Mouse (Mus musculus) forebrain, postnatal 0 days (tissue): ENCODE data around the gene Tsc22d1. TPM values are rescaled to one million over a fixed set of nuclear protein-coding genes. Genes with fewer than 3 reads are reported as not detected.

Experiments
- ATAC-seq: fragments of 200-750 bp; cut with Nextera tagmentation; 2 replicates; pipeline ENCODE4 v1.8.0; 2017; ENCODE audit warnings: mild to moderate bottlenecking, moderate library complexity
- DNase-seq: peaks from one replicate; pipeline ENCODE4 v3.0.0-alpha.2; 2015
- H3K27ac ChIP-seq: fragments of 300-500 bp; sonication (generic); 2 replicates; pipeline ENCODE4 v1.5.1; 2014; ENCODE audit warnings: low read depth, mild to moderate bottlenecking, antibody characterized with exemption, low read length, moderate library complexity, mixed read lengths
- H3K27me3 ChIP-seq: fragments of 300-500 bp; sonication (generic); 2 replicates; pipeline ENCODE4 v1.6.1; 2014; ENCODE audit warnings: mild to moderate bottlenecking, low read length, mixed read lengths; ENCODE audit not compliant: insufficient read depth
- H3K36me3 ChIP-seq: fragments of 300-500 bp; sonication (generic); 2 replicates; pipeline ENCODE4 v1.6.1; 2014; ENCODE audit warnings: mild to moderate bottlenecking, moderate library complexity; ENCODE audit not compliant: insufficient read depth
- H3K4me1 ChIP-seq: fragments of 300-500 bp; sonication (generic); 2 replicates; pipeline ENCODE4 v1.6.1; 2014; ENCODE audit warnings: antibody characterized with exemption; ENCODE audit not compliant: insufficient read depth
- H3K4me2 ChIP-seq: fragments of 300-500 bp; sonication (generic); 2 replicates; pipeline ENCODE4 v1.6.1; 2014; ENCODE audit warnings: low read depth, mild to moderate bottlenecking, moderate library complexity
- H3K4me3 ChIP-seq: fragments of 300-500 bp; sonication (generic); 2 replicates; pipeline ENCODE4 v1.5.1; 2014; ENCODE audit warnings: low read depth, low read length, mixed read lengths
- H3K9ac ChIP-seq: fragments of 300-500 bp; sonication (generic); 2 replicates; pipeline ENCODE4 v1.6.1; 2014; ENCODE audit warnings: mild to moderate bottlenecking
- H3K9me3 ChIP-seq: fragments of 300-500 bp; sonication (generic); 2 replicates; pipeline ENCODE4 v1.6.1; 2016; ENCODE audit warnings: low read length
- CTCF ChIP-seq: sonication (generic); IDR thresholded peaks from 2 replicates; pipeline ENCODE4 v1.5.1; 2016; ENCODE audit warnings: antibody characterized with exemption, control low read depth, low read depth
- WGBS: fragments of 180-500 bp; shearing (Covaris S2); extraction: QIAGEN DNeasy Blood & Tissue Kit; methylation state at CpG from one replicate; pipeline ENCODE4 v1.1.7; 2014; 5-methylcytosine and 5-hydroxymethylcytosine counted together
- polyA plus RNA-seq: library from polyadenylated mRNA; unstranded; fragments of >200 nt; fragmentation: Nextera tagmentation; extraction: Ambion mirVana; gene quantifications from 2 replicates; pipeline ENCODE4 v1.2.1, GENCODE M21; 2015
- total RNA-seq: library from RNA; depleted of rRNA; stranded (reverse); fragments of >200 nt; gene quantifications from 2 replicates; pipeline ENCODE4 v1.2.3, GENCODE M21; 2014

The Tsc22d1 gene
- total and polyA plus RNA-seq, 2 experiments from 2014 or later = 575 to 725 TPM

DNA sequence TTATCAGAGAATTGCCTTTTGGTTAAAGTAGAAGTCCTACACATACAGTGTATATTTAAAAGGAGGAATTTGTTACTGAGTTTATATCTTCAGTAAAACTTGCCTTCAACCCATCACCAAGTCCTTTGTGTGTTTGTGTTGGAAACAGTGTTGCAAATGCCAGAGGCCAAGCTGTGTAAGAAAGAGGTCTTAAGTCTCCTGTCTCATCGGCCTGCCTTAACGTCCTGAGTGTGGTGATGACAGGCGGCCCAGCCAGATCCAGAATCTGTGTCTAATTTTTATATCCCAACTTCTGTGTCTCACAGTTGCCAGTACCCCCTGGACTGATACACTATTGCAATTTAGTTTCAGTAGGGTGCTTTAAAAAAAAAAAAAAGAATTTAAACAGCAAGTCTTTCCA, 42.9 kb downstream of the Tsc22d1 start:
- WGBS = 84% methylated on average over 3 of the region's 3 CpGs
- H3K4me2 ChIP-seq = no peak overlapping the region

DNA sequence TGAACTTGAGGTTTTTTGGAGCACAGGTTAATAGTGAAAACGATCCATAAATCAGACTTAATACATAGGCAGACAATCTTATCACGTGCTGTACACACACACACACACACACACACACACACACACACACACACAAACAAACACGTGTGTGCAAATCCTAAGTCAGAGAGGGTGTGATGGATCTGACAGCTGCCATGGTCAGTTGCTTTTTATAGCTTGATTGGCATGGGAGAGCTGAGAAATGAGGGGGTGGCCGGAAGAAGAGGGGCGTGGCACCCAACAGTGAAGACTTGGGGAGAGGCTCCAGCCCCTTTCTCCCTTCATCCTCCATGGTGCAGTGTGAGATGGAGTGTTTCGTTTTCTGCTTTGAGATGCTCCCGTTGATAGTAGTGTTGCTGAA, 45.4 kb downstream of the Tsc22d1 start:
- no peak for ATAC-seq
- DNase-seq = no peak
- 76% methylated on average over 7 of the region's 7 CpGs for WGBS
- H3K9me3 ChIP-seq = no peaks in the 10 kb centered on the region
- H3K27ac ChIP-seq = no peak overlapping the region
- H3K4me3 ChIP-seq = no peak overlapping the region
- no peaks in the 10 kb centered on the region for H3K27me3 ChIP-seq
- H3K36me3 ChIP-seq = 0 out of 2 replicates have a peak, but pooled peaks cover 7% of the 10 kb centered on the region
- TF ChIP-seq CTCF = no peak
- no peak overlapping the region for H3K9ac ChIP-seq
- no peak overlapping the region for H3K4me2 ChIP-seq
- H3K4me1 ChIP-seq = 0 out of 2 replicates have a peak, but pooled peaks cover 7% of the 10 kb centered on the region

More for the DNA sequence above, 42.9 kb downstream of the Tsc22d1 start:
- no peak overlapping the region for H3K27ac ChIP-seq
- ATAC-seq (no peak), DNase-seq (no peak)
- H3K4me1 ChIP-seq = peaks cover 3% of the 10 kb centered on the region; the same call in 1 of the 2 replicates
- H3K36me3 ChIP-seq = 0 out of 2 replicates have a peak, but pooled peaks cover 7% of the 10 kb centered on the region
- H3K4me3 ChIP-seq = no peak overlapping the region
- no peak overlapping the region for H3K9ac ChIP-seq
- H3K9me3 ChIP-seq = no peaks in the 10 kb centered on the region
- no peaks in the 10 kb centered on the region for H3K27me3 ChIP-seq
- TF ChIP-seq CTCF = no peak

DNA sequence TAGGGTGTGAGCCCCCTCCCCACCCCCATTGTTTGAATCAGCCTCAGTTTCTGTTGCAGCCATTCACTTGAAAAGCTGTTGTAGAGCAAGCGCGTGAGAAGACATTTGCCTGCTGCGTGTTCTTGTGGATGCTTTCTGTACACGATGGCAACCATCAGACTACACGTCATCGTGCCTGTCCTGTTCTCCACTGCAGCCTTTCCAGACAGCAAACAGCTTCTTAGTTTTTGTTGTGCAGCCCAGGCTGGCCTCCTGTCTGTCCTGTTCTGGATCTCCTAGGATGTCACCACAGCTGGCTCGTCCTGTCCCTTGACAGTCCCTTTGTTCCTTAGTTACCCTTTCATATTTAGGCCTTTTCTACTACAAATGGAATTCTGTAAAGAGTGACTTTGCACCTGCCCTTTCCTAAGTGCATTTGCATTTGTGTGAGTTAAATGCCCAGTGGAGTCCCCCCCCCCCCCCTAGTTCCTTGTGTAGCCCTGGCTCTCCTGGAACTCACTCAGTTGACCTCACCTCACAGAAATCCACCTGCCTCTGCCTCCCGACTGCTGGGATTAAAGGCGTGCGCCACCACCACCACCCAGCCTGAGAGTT, 46.5 kb downstream of the Tsc22d1 start:
- WGBS = 81% methylated on average over 10 of the region's 10 CpGs
- H3K36me3 ChIP-seq = 0 out of 2 replicates have a peak, but pooled peaks cover 7% of the 10 kb centered on the region
- no peak overlapping the region for H3K4me3 ChIP-seq
- no peak overlapping the region for H3K27ac ChIP-seq
- TF ChIP-seq CTCF = no peak
- ATAC-seq = no peak
- DNase-seq = no peak
- no peak overlapping the region for H3K9ac ChIP-seq
- H3K4me2 ChIP-seq = no peak overlapping the region
- H3K4me1 ChIP-seq = 0 out of 2 replicates have a peak, but pooled peaks cover 7% of the 10 kb centered on the region
- H3K27me3 ChIP-seq = no peaks in the 10 kb centered on the region
- no peaks in the 10 kb centered on the region for H3K9me3 ChIP-seq

DNA sequence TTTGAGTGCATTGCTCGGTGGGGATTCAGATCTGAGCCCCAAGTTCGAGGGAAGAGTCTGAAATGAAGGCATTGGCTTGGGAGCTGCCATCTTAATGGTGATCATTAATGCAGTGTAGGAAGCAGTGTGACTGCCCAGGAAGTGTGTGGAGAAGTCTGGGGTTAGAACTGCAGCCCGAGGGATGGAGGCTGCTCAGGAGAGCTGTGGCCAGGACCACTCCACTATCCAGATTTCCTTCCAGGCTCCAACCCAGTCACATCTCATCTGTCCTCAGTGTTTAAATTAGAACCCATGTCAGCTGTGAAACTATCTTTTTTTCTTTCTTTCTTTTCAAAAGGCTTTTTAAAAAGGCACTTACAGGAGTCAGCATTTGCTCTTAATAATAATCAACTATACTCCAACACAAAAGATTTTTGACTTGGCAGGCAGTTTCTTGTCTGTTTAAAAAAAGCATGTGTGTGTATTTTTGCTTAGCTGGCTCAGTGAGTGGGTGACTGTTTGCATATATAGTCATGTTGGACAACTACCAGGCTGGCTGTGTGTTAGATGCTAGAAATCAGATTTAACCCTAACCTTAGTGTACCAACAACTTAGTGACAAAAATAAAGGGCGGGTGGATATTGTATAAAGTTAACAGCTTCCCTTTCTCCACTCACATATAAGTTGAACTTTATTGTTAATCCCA, 48.8 kb downstream of the Tsc22d1 start:
- H3K4me3 ChIP-seq = no peak overlapping the region
- 85% methylated on average over 4 of the region's 4 CpGs for WGBS
- H3K4me1 ChIP-seq = peaks cover 11% of the 10 kb centered on the region; the same call in 1 of the 2 replicates
- no peak for TF ChIP-seq CTCF
- no peak for ATAC-seq
- 0 out of 2 replicates have a peak, but pooled peaks cover 3% of the 10 kb centered on the region for H3K36me3 ChIP-seq
- no peak for DNase-seq
- no peak overlapping the region for H3K9ac ChIP-seq
- no peaks in the 10 kb centered on the region for H3K27me3 ChIP-seq
- no peak overlapping the region for H3K4me2 ChIP-seq
- no peak overlapping the region for H3K27ac ChIP-seq
- no peaks in the 10 kb centered on the region for H3K9me3 ChIP-seq

DNA sequence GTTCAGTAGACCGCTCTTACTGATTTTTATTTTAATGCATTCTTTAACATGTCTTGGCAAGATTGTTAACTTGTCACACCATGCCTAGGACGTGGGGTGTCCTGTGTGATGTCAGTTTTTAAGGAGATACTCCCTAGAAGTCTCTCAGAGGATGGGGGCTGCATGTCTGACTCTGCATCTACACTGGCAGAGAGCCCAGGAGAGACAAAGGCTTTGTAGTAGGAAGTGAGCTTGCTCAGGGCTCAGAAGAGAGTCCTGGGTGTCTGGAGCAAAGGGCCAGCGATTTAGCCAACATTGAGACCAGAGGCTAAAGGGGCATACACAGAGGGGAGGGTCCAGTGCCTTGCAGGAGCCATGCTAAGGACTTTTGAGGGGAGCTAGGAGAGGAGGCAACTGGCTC, 50.2 kb downstream of the Tsc22d1 start:
- Histone ChIP-seq H3K36me3 (0 out of 2 replicates have a peak, but pooled peaks cover 3% of the 10 kb centered on the region), H3K9me3 (no peaks in the 10 kb centered on the region), H3K4me2 (no peak overlapping the region), H3K4me1 (peaks cover 11% of the 10 kb centered on the region; the same call in 1 of the 2 replicates), H3K27me3 (no peaks in the 10 kb centered on the region), H3K27ac (no peak overlapping the region), H3K4me3 (no peak overlapping the region), H3K9ac (no peak overlapping the region)
- WGBS = 48% methylated on average over 3 of the region's 3 CpGs
- ATAC-seq (no peak), DNase-seq (no peak)
- TF ChIP-seq CTCF = no peak

DNA sequence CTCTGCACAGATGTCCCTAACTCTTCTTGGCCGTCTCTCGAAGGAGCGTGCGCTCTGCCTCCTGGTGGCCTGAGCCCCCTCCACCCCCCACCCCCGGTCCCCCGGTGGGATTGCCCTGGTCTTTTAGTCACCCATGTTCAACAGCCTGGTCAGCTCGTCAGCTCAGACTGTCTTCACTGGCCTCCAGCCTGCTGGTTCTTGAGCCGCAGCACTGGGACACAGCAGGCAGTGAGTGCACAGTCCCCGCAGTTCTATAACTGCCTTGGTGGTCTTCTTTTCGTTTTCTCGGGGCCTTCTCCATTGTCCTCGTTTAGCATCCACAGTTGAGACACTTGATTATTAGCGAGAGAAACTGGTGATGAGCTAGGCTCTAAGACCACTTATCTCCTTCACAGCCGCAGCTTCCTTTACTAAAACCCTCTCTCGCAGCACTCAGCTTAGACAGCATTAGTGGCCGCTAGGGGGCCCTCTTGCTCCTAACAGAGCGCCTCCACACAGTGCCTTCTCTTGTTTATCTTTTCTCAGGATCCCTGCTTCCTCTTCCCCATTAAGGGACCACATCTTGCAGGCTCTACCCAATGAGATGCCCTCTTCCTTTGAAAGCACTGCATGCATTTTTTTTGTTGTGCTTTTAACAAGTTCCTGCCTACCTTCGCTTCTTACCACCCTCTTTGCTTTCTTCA, 52.0 kb downstream of the Tsc22d1 start:
- 28% methylated on average over 18 of the region's 18 CpGs for WGBS
- ATAC-seq (peak; percentile 93), DNase-seq (peak; percentile 88)
- Histone ChIP-seq H3K4me3 (no peak overlapping the region), H3K4me1 (peaks cover 11% of the 10 kb centered on the region; the same call in 1 of the 2 replicates), H3K36me3 (peaks cover 8% of the 10 kb centered on the region; the same call in 1 of the 2 replicates), H3K4me2 (no peak overlapping the region), H3K9ac (no peak overlapping the region), H3K27me3 (no peaks in the 10 kb centered on the region), H3K9me3 (no peaks in the 10 kb centered on the region), H3K27ac (no peak overlapping the region)
- peak; percentile 75 for TF ChIP-seq CTCF
